Mouse (Mus musculus): ENCODE results near the gene H2-DMb1. TPM values are rescaled to one million over a fixed set of nuclear protein-coding genes. Genes with fewer than 3 reads are reported as not detected.
A peak's percentile ranks its signal among the peaks of the same experiment; 100 is the strongest.

H2-DMb1 gene
- 2.1 and 2.6 TPM in 2 replicates for polyA plus RNA-seq (2015; fragmentation: Nextera tagmentation; extraction: Ambion mirVana)

DNA sequence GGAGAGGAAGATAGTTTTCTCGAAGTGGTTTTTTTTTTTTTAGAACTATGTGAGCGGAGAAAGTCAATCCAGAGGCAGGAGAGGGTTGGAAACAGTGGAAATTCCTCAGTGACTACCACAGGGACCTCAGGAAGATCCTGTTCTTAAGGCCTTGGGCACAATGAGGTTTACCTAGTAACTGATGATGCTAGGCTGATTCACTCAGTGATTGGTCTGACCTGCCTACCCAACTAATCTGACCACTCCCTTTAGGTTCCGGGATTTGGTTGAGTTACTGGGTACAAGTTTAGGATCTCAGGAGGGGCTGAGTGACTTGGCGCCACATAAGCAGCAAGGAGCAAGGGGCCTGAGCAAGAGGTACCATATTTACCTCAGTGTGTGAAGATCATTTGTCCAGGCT lies at the start of gene H2-DMb1:
Gene H2-DMb1, plus strand, starts transcription at position 150 of the 400 bp plus-strand sequence.
- H3K4me3 ChIP-seq (ENCODE audit: low read depth, low read length), result no peak within 1 kb of the TSS
- DNase-seq (ENCODE audit: low spot score), result peak; percentile 67
- H3K9me3 ChIP-seq (ENCODE audit: control insufficient read depth, low read length), result no peaks in the 10 kb centered on the region
- 46% methylated on average over 4 of the region's 4 CpGs for WGBS
- TF ChIP-seq EP300 (optimal IDR thresholded peaks at IDR 0.05), result no peak
- TF ChIP-seq CTCF (IDR thresholded peaks at IDR 0.05; ENCODE audit: low read depth), result no peak
- no peak within 1 kb of the TSS for H3K4me2 ChIP-seq (replicated peaks; ENCODE audit: low read depth)
- H3K27me3 ChIP-seq (ENCODE audit: control insufficient read depth, insufficient read depth, low read length), result no peaks in the 10 kb centered on the region
- H3K36me3 ChIP-seq (ENCODE audit: control insufficient read depth, insufficient read depth, low read length), result no peaks in the 10 kb centered on the region
- peak; percentile 87 for ATAC-seq (ENCODE audit: low FRiP score, low TSS enrichment)
- no peak within 1 kb of the TSS for H3K27ac ChIP-seq (replicated peaks)
- no peak within 1 kb of the TSS for H3K9ac ChIP-seq (ENCODE audit: low read length)
- H3K4me1 ChIP-seq (replicated peaks; ENCODE audit: control insufficient read depth, insufficient read depth), result no peaks in the 10 kb centered on the region

- DNase-seq (ENCODE audit: low spot score), result no peak
- Histone ChIP-seq H3K4me3 (ENCODE audit: low read depth, low read length) (no peak overlapping the region), H3K27ac (replicated peaks) (no peak overlapping the region), H3K36me3 (ENCODE audit: control insufficient read depth, insufficient read depth, low read length) (peaks cover 4% of the 10 kb centered on the region; the same call in 1 of the 2 replicates), H3K27me3 (ENCODE audit: control insufficient read depth, insufficient read depth, low read length) (no peaks in the 10 kb centered on the region), H3K4me1 (replicated peaks; ENCODE audit: control insufficient read depth, insufficient read depth) (no peaks in the 10 kb centered on the region), H3K9me3 (ENCODE audit: control insufficient read depth, low read length) (no peaks in the 10 kb centered on the region), H3K4me2 (replicated peaks; ENCODE audit: low read depth) (no peak overlapping the region), H3K9ac (ENCODE audit: low read length) (no peak overlapping the region)
- TF ChIP-seq EP300 (optimal IDR thresholded peaks at IDR 0.05) (no peak), CTCF (IDR thresholded peaks at IDR 0.05; ENCODE audit: low read depth) (no peak)
- WGBS, result 61% methylated on average over 9 of the region's 9 CpGs
- no peak for ATAC-seq (ENCODE audit: low FRiP score, low TSS enrichment)
These were observed 48.1 kb upstream of the H2-DMb1 start for GRCm38 (mm10) chr17:34104804-34105203.

DNA sequence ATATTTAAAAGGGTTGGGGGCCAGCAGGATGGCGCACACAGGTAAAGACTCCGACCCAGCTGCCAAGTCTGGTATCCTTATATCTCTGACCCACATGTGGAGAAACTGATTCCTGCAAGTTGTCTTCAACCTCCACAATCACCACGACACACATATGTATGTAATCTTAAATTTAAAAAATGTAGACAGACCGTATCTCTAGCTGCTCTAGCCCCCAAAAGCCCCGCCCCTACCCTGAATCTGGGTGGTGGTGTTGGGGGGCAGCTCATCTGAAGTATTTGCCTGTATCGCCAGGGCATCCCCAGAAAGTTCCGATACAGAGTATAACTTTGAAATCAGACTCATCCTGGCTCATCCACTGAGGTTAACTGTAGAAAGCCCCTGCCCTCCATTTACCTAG lies 46.3 kb upstream of the H2-DMb1 start:
- DNase-seq (ENCODE audit: low spot score), result no peak
- H3K9me3 ChIP-seq (ENCODE audit: control insufficient read depth, low read length), result no peaks in the 10 kb centered on the region
- peaks cover 12% of the 10 kb centered on the region for H3K36me3 ChIP-seq (ENCODE audit: control insufficient read depth, insufficient read depth, low read length)
- no peak overlapping the region for H3K4me2 ChIP-seq (replicated peaks; ENCODE audit: low read depth)
- H3K4me3 ChIP-seq (ENCODE audit: low read depth, low read length), result no peak overlapping the region
- WGBS, result 86% methylated on average over 7 of the region's 7 CpGs
- TF ChIP-seq CTCF (IDR thresholded peaks at IDR 0.05; ENCODE audit: low read depth) (no peak), EP300 (optimal IDR thresholded peaks at IDR 0.05) (no peak)
- no peaks in the 10 kb centered on the region for H3K27me3 ChIP-seq (ENCODE audit: control insufficient read depth, insufficient read depth, low read length)
- ATAC-seq (ENCODE audit: low FRiP score, low TSS enrichment), result no peak
- no peak overlapping the region for H3K27ac ChIP-seq (replicated peaks)
- H3K9ac ChIP-seq (ENCODE audit: low read length), result no peak overlapping the region
- H3K4me1 ChIP-seq (replicated peaks; ENCODE audit: control insufficient read depth, insufficient read depth), result no peaks in the 10 kb centered on the region

- Histone ChIP-seq H3K4me2 (replicated peaks; ENCODE audit: low read depth) (no peak overlapping the region), H3K4me1 (replicated peaks; ENCODE audit: control insufficient read depth, insufficient read depth) (no peaks in the 10 kb centered on the region), H3K9ac (ENCODE audit: low read length) (no peak overlapping the region), H3K4me3 (ENCODE audit: low read depth, low read length) (no peak overlapping the region), H3K36me3 (ENCODE audit: control insufficient read depth, insufficient read depth, low read length) (peaks cover 18% of the 10 kb centered on the region), H3K9me3 (ENCODE audit: control insufficient read depth, low read length) (no peaks in the 10 kb centered on the region), H3K27ac (replicated peaks) (no peak overlapping the region), H3K27me3 (ENCODE audit: control insufficient read depth, insufficient read depth, low read length) (no peaks in the 10 kb centered on the region)
- no peak for TF ChIP-seq CTCF (IDR thresholded peaks at IDR 0.05; ENCODE audit: low read depth)
- no peak for TF ChIP-seq EP300 (optimal IDR thresholded peaks at IDR 0.05)
- WGBS, result 76% methylated on average over 7 of the region's 7 CpGs
- no peak for DNase-seq (ENCODE audit: low spot score)
- ATAC-seq (ENCODE audit: low FRiP score, low TSS enrichment), result 0 out of 2 replicates have a peak, but pooled peaks have one; percentile 6
These were observed 45.6 kb upstream of the H2-DMb1 start for GRCm38 (mm10) chr17:34107109-34107867.

DNA sequence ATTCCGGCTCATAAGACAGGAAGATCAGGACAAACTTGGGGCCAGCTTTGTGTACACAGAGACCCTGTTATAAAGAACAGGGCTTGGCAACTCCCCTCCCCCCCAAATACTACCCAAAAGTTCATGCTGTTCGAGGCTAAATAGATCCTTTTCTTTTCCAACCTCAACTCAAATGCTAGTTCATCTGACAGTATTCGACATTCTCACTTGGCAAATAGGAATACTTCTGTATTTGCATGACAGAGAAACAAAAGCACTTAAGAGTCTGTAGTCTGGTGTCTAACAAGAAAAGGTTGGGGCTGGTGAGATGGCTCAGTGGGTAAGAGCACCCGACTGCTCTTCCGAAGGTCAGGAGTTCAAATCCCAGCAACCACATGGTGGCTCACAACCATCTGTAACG lies 44.4 kb upstream of the H2-DMb1 start:
- Histone ChIP-seq H3K9ac (ENCODE audit: low read length) (no peak overlapping the region), H3K27me3 (ENCODE audit: control insufficient read depth, insufficient read depth, low read length) (no peaks in the 10 kb centered on the region), H3K9me3 (ENCODE audit: control insufficient read depth, low read length) (no peaks in the 10 kb centered on the region), H3K4me2 (replicated peaks; ENCODE audit: low read depth) (no peak overlapping the region), H3K4me1 (replicated peaks; ENCODE audit: control insufficient read depth, insufficient read depth) (no peaks in the 10 kb centered on the region), H3K4me3 (ENCODE audit: low read depth, low read length) (no peak overlapping the region), H3K27ac (replicated peaks) (no peak overlapping the region), H3K36me3 (ENCODE audit: control insufficient read depth, insufficient read depth, low read length) (peaks cover 29% of the 10 kb centered on the region)
- no peak for TF ChIP-seq CTCF (IDR thresholded peaks at IDR 0.05; ENCODE audit: low read depth)
- TF ChIP-seq EP300 (optimal IDR thresholded peaks at IDR 0.05), result no peak
- ATAC-seq (ENCODE audit: low FRiP score, low TSS enrichment), result no peak
- no peak for DNase-seq (ENCODE audit: low spot score)
- WGBS, result 80% methylated on average over 5 of the region's 6 CpGs

Measured in stomach, postnatal 0 days (tissue).